22 mouse cellular contexts compared by ENCODE assay signal in the genomic region with DNA sequence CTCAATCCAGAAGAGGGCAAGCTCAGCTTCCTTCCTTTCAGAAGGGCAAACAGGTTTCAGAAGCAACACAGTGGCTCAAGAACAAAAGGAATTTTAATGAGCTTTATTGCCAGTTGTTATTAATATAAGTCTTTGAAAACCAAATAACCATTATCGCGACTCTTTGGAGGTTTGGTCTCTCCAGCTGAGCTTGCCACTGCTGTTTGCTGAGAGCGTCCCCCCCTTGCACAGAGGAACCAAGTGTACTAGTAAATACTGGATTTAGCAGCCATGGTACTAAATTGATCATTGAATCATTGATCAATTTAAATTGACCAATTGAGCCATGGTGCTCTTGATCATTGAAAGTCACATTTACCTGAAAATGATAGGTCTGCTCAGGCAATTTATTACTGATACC.
DNase-seq lines count a peak whose midpoint lies in the region; ATAC-seq and TF ChIP-seq lines count a peak whose summit lies in the region.
"Had no signal": no experiment of that assay in that cellular context is flagged by ENCODE, and none has a peak within 500 bp of the region (broad histone marks: within the 10 kb centered on the region; RNA-seq: fewer than 3 reads in every experiment).

No protein-coding gene starts in this region.

- no peak overlapping the region for H3K4me2 ChIP-seq in forebrain, embryonic 13.5 days
- H3K4me2 ChIP-seq in forebrain, embryonic 16.5 days (ENCODE audit: low read length): no peak overlapping the region
- no peak overlapping the region for H3K4me2 ChIP-seq in hindbrain, postnatal 0 days (ENCODE audit: low read depth, low read length)
- H3K4me2 ChIP-seq in hindbrain, embryonic 14.5 days (replicated peaks): no peak overlapping the region
- H3K4me2 ChIP-seq in midbrain, postnatal 0 days (ENCODE audit: low read depth, low read length, poor library complexity, severe bottlenecking): no peak overlapping the region
- H3K4me2 ChIP-seq in midbrain, embryonic 11.5 days: no peak overlapping the region
- H3K4me2 ChIP-seq: embryonic facial prominence, embryonic 12.5 days; embryonic facial prominence, embryonic 15.5 days; hindbrain, embryonic 12.5 days had no signal

- no peaks in the 10 kb centered on the region for H3K36me3 ChIP-seq in forebrain, embryonic 13.5 days (ENCODE audit: poor library complexity, severe bottlenecking)
- H3K36me3 ChIP-seq in forebrain, embryonic 16.5 days (ENCODE audit: control insufficient read depth, insufficient read depth): no peaks in the 10 kb centered on the region
- H3K36me3 ChIP-seq in hindbrain, postnatal 0 days (ENCODE audit: insufficient read depth, low read length): no peaks in the 10 kb centered on the region
- no peaks in the 10 kb centered on the region for H3K36me3 ChIP-seq in hindbrain, embryonic 14.5 days (replicated peaks; ENCODE audit: control insufficient read depth, insufficient read depth)
- no peaks in the 10 kb centered on the region for H3K36me3 ChIP-seq in midbrain, postnatal 0 days (ENCODE audit: insufficient read depth, low read length)
- H3K36me3 ChIP-seq in midbrain, embryonic 11.5 days (ENCODE audit: control insufficient read depth, insufficient read depth, low read length): no peaks in the 10 kb centered on the region
- H3K36me3 ChIP-seq: embryonic facial prominence, embryonic 12.5 days; embryonic facial prominence, embryonic 15.5 days; hindbrain, embryonic 12.5 days had no signal

- no peak overlapping the region for H3K9ac ChIP-seq in forebrain, embryonic 13.5 days
- H3K9ac ChIP-seq in forebrain, embryonic 16.5 days (replicated peaks; ENCODE audit: low read depth, low read length): no peak overlapping the region
- H3K9ac ChIP-seq in hindbrain, postnatal 0 days (replicated peaks; ENCODE audit: low read length): no peak overlapping the region
- H3K9ac ChIP-seq in hindbrain, embryonic 14.5 days: no peak overlapping the region
- no peak overlapping the region for H3K9ac ChIP-seq in midbrain, postnatal 0 days (replicated peaks; ENCODE audit: low read length, poor library complexity, severe bottlenecking)
- H3K9ac ChIP-seq in midbrain, embryonic 11.5 days (ENCODE audit: low read length): no peak overlapping the region
- H3K9ac ChIP-seq: embryonic facial prominence, embryonic 12.5 days; embryonic facial prominence, embryonic 15.5 days; hindbrain, embryonic 12.5 days had no signal

- no peaks in the 10 kb centered on the region for H3K9me3 ChIP-seq in forebrain, embryonic 13.5 days (replicated peaks)
- no peaks in the 10 kb centered on the region for H3K9me3 ChIP-seq in forebrain, embryonic 16.5 days (ENCODE audit: control insufficient read depth, low read length)
- no peaks in the 10 kb centered on the region for H3K9me3 ChIP-seq in hindbrain, postnatal 0 days (ENCODE audit: low read length)
- H3K9me3 ChIP-seq in hindbrain, embryonic 14.5 days (ENCODE audit: control insufficient read depth, low read length): no peaks in the 10 kb centered on the region
- H3K9me3 ChIP-seq in midbrain, postnatal 0 days (ENCODE audit: low read length): no peaks in the 10 kb centered on the region
- no peaks in the 10 kb centered on the region for H3K9me3 ChIP-seq in midbrain, embryonic 11.5 days (ENCODE audit: control insufficient read depth, low read length)
- H3K9me3 ChIP-seq: embryonic facial prominence, embryonic 12.5 days; embryonic facial prominence, embryonic 15.5 days; heart, embryonic 10.5 days; hindbrain, embryonic 12.5 days had no signal

- WGBS in forebrain, embryonic 13.5 days: 38% methylated on average over 3 of the region's 3 CpGs
- 33% methylated on average over 3 of the region's 3 CpGs for whole genome bisulfite sequencing in forebrain, embryonic 16.5 days
- WGBS in hindbrain, postnatal 0 days: 52% methylated on average over 3 of the region's 3 CpGs
- WGBS in hindbrain, embryonic 14.5 days: 60% methylated on average over 3 of the region's 3 CpGs
- WGBS in midbrain, postnatal 0 days: 45% methylated on average over 3 of the region's 3 CpGs
- 78% methylated on average over 3 of the region's 3 CpGs for WGBS in midbrain, embryonic 11.5 days

- H3K4me1 ChIP-seq in forebrain, embryonic 13.5 days: peaks cover 7% of the 10 kb centered on the region
- H3K4me1 ChIP-seq in forebrain, embryonic 16.5 days (replicated peaks; ENCODE audit: control insufficient read depth, insufficient read depth, low read length): peaks cover 9% of the 10 kb centered on the region
- no peaks in the 10 kb centered on the region for H3K4me1 ChIP-seq in hindbrain, postnatal 0 days (ENCODE audit: insufficient read depth, low read length)
- H3K4me1 ChIP-seq in hindbrain, embryonic 14.5 days (replicated peaks; ENCODE audit: control insufficient read depth, insufficient read depth, low read length): peaks cover 6% of the 10 kb centered on the region
- peaks cover 9% of the 10 kb centered on the region for H3K4me1 ChIP-seq in midbrain, postnatal 0 days (ENCODE audit: insufficient read depth, low read length)
- peaks cover 5% of the 10 kb centered on the region; the same call in 1 of the 2 replicates for H3K4me1 ChIP-seq in midbrain, embryonic 11.5 days (ENCODE audit: control insufficient read depth, insufficient read depth, low read length)
- H3K4me1 ChIP-seq: embryonic facial prominence, embryonic 12.5 days; embryonic facial prominence, embryonic 15.5 days had no signal

- H3K4me3 ChIP-seq in forebrain, embryonic 13.5 days: no peak overlapping the region
- no peak overlapping the region for H3K4me3 ChIP-seq in forebrain, embryonic 16.5 days (replicated peaks; ENCODE audit: low read length)
- H3K4me3 ChIP-seq in hindbrain, postnatal 0 days (ENCODE audit: low read length): no peak overlapping the region
- H3K4me3 ChIP-seq in hindbrain, embryonic 14.5 days (replicated peaks; ENCODE audit: low read length): no peak overlapping the region
- H3K4me3 ChIP-seq in midbrain, postnatal 0 days (ENCODE audit: low read depth, low read length): no peak overlapping the region
- H3K4me3 ChIP-seq in midbrain, embryonic 11.5 days (ENCODE audit: low read depth, low read length): no peak overlapping the region
- H3K4me3 ChIP-seq: embryonic facial prominence, embryonic 12.5 days; embryonic facial prominence, embryonic 15.5 days; heart, adult 2 months; heart, embryonic 10.5 days; hindbrain, embryonic 12.5 days had no signal

- no peaks in the 10 kb centered on the region for H3K27me3 ChIP-seq in forebrain, embryonic 13.5 days
- no peaks in the 10 kb centered on the region for H3K27me3 ChIP-seq in forebrain, embryonic 16.5 days (replicated peaks; ENCODE audit: control insufficient read depth, insufficient read depth, low read length)
- H3K27me3 ChIP-seq in hindbrain, postnatal 0 days (ENCODE audit: insufficient read depth, low read length): no peaks in the 10 kb centered on the region
- H3K27me3 ChIP-seq in hindbrain, embryonic 14.5 days (ENCODE audit: control insufficient read depth, insufficient read depth, low read length): no peaks in the 10 kb centered on the region
- no peaks in the 10 kb centered on the region for H3K27me3 ChIP-seq in midbrain, postnatal 0 days (ENCODE audit: insufficient read depth, low read length)
- no peaks in the 10 kb centered on the region for H3K27me3 ChIP-seq in midbrain, embryonic 11.5 days (ENCODE audit: control insufficient read depth, insufficient read depth, low read length)
- H3K27me3 ChIP-seq: embryonic facial prominence, embryonic 12.5 days; embryonic facial prominence, embryonic 15.5 days; hindbrain, embryonic 12.5 days; Patski had no signal

- 0 out of 2 replicates have a peak, but pooled peaks have one; percentile 33 for ATAC-seq in forebrain, embryonic 13.5 days
- no peak for ATAC-seq in forebrain, embryonic 16.5 days
- ATAC-seq in hindbrain, postnatal 0 days: no peak
- no peak for ATAC-seq in hindbrain, embryonic 14.5 days (ENCODE audit: low FRiP score)
- no peak for ATAC-seq in midbrain, postnatal 0 days (ENCODE audit: low FRiP score)
- no peak for ATAC-seq in midbrain, embryonic 11.5 days (ENCODE audit: low FRiP score)
- ATAC-seq: hindbrain, embryonic 16.5 days; Patski had no signal

- peak; percentile 38 for DNase-seq in hindbrain, postnatal 0 days (ENCODE audit: low spot score)
- no peak for DNase-seq in hindbrain, embryonic 14.5 days (ENCODE audit: low spot score)
- no peak for DNase-seq in midbrain, postnatal 0 days (ENCODE audit: low spot score)
- DNase-seq in midbrain, embryonic 11.5 days (ENCODE audit: low spot score, missing footprints): no peak
- peak; percentile 52 for DNase-seq in retina, postnatal 1 day
- DNase-seq in urinary bladder, postnatal 25 days (ENCODE audit: low spot score): no peak
- DNase-seq: adrenal gland, postnatal 10 days; adrenal gland, postnatal 36 days; cerebellum, adult 11 months; cerebellum, adult 2 months; cerebellum, adult 9-11 months; cerebellum, postnatal 25 days; gastrocnemius, postnatal 25 days; heart, adult 2 months had no signal

- TF ChIP-seq CTCF in hindbrain, postnatal 0 days (IDR thresholded peaks at IDR 0.05; ENCODE audit: low read depth): peak; percentile 37
- peak; percentile 62 for TF ChIP-seq CTCF in midbrain, postnatal 0 days (IDR thresholded peaks at IDR 0.05)

- H3K27ac ChIP-seq in forebrain, embryonic 13.5 days: no peak overlapping the region
- no peak overlapping the region for H3K27ac ChIP-seq in forebrain, embryonic 16.5 days (ENCODE audit: low read length)
- H3K27ac ChIP-seq in hindbrain, postnatal 0 days: no peak overlapping the region
- H3K27ac ChIP-seq in hindbrain, embryonic 14.5 days: no peak overlapping the region
- H3K27ac ChIP-seq in midbrain, postnatal 0 days (ENCODE audit: low read depth, low read length): no peak overlapping the region
- H3K27ac ChIP-seq in midbrain, embryonic 11.5 days (ENCODE audit: low read depth, low read length): no peak overlapping the region
- H3K27ac ChIP-seq: embryonic facial prominence, embryonic 12.5 days; embryonic facial prominence, embryonic 15.5 days; heart, adult 2 months; heart, embryonic 10.5 days; hindbrain, embryonic 12.5 days had no signal

Comparison
In these comparisons a context has a peak if more than half of its experiments do, and no peak if none do; other contexts are left out.
1. DNase-seq: peak in hindbrain, postnatal 0 days (single experiment) and retina, postnatal 1 day (single experiment); none in hindbrain, embryonic 14.5 days (single experiment), midbrain, postnatal 0 days (single experiment), midbrain, embryonic 11.5 days (single experiment) and urinary bladder, postnatal 25 days (single experiment).